Mouse (Mus musculus) lung, adult 2 months (tissue): ENCODE measurements at regions not wholly inside any gene's neighbourhood (a gene's known extent, or its start where the extent isn't known, plus 50 kb on each side); places are given as distances from the start of the nearest gene placed in this dataset.

Experiments used
- CTCF ChIP-seq: fragments of 200-500 bp; IDR thresholded peaks from 2 replicates; pipeline ENCODE4 v1.5.1; 2011; ENCODE audit warnings: mild to moderate bottlenecking, low read length, control low read depth; ENCODE audit not compliant: insufficient read depth
- POLR2A ChIP-seq: fragments of 200-500 bp; IDR thresholded peaks from 2 replicates; pipeline ENCODE4 v1.6.1; 2011; ENCODE audit warnings: low read depth, mild to moderate bottlenecking, control low read depth, low read length, borderline replicate concordance; ENCODE audit errors: extremely low read depth

GRCm38 (mm10) chr9:100095559-100095959 is 219.6 kb upstream of the Sox14 start:
- TF ChIP-seq POLR2A (no peak), CTCF (no peak)
